Mouse (Mus musculus) testis, postnatal 14 days (tissue): ENCODE results near the gene Ppm1n.

Source experiments
- DNase-seq: peaks from one replicate; pipeline ENCODE4 v3.0.0; 2021; ENCODE audit warnings: low spot score

The Ppm1n gene

GRCm38 (mm10) chr7:19279581-19280114 is at the start of gene Ppm1n:
TSS of gene Ppm1n (minus strand) at chr7:19280064.
- DNase-seq, result no peak

- DNase-seq, result no peak
Observed at GRCm38 (mm10) chr7:19328425-19328824, 48.6 kb upstream of the Ppm1n start.

GRCm38 (mm10) chr7:19327782-19328181 is 47.9 kb upstream of the Ppm1n start:
- no peak for DNase-seq

GRCm38 (mm10) chr7:19327128-19327527 is 47.3 kb upstream of the Ppm1n start:
- peak; percentile 74 for DNase-seq

- peak; percentile 78 for DNase-seq
Observed at GRCm38 (mm10) chr7:19326359-19326758, 46.5 kb upstream of the Ppm1n start.

- no peak for DNase-seq
Observed at GRCm38 (mm10) chr7:19325262-19326199, 45.7 kb upstream of the Ppm1n start.

DNA sequence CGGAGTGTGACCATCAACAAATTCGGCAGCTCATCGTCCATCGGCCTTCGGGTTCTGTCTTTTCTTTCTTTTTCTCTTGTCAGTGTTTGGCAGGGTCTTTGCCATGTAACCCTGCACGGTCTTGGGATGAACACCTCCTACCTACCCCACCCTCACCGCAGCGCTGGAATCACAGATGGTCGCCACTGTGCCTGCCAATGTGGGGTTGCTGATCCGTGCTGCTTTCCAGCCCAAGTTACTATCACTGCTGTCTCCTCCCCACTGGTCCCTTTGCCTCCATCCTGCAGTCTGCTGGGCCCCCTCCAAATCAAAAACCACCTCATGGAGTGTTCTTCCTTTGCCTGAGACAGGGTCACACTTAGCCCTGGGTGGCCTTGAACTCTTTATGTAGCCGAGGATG is 44.4 kb upstream of the Ppm1n start:
- no peak for DNase-seq

DNA sequence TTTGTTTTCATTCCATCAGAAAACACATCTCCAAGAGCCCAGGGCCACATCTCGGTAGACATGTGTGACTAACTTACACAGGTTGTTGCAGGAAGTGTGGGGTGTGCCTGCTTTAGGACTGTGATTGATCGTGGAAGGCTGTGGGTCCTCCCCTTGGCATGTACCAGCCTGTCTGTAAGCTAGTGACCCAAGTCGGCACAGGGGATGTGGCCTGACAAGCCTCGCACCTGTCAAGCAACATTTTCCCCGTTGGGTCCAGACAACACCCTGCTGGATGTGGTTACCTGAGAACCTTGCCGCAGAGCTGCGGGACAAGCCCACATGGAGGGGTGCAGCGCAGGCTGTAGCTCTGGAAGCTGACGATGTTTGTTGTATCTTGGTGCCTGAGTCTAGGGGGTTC is 42.6 kb upstream of the Ppm1n start:
- no peak for DNase-seq

DNA sequence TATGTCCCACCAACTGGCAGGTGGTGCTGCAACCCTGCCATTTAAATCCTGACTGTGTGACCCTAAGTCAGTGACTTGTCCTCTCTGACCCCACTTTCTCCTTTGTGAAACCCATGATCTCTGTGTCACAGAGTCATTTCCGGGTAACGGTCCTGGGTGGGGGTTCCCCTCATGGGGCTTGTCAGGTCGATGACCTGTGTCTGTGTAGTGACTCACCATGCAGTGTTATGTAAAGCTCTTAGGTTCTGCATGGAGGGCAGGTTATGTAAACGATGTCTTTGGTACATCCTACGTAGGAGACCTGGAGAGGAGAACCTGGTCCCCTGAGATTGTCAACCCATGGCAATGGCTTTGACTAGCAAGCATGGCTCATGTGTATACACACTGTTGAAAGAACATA is 41.6 kb upstream of the Ppm1n start:
- no peak for DNase-seq

DNA sequence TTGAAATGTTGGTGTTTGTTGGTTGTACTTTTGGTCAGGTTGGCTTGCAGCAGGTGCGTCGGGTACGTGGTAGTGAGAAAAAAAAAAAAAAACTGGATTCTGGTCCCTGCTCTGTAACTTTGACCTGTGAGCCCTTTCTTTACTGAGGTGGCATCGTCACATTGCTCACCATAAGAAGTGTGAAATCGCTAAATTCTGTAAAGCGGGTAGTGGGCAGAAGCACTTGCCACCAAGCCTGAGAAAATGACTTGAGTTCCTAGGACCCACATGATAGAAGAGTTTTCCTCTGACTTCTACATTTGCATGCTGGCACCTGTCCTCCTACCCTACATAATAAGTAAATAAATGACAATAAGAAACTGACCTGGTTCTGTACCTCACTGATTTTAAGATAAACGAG is 40.8 kb upstream of the Ppm1n start:
- no peak for DNase-seq

- DNase-seq, result peak; percentile 91
Observed at GRCm38 (mm10) chr7:19319906-19320305, 40.0 kb upstream of the Ppm1n start.

GRCm38 (mm10) chr7:19319458-19319857 is 39.6 kb upstream of the Ppm1n start:
- DNase-seq, result no peak

- DNase-seq, result no peak
Observed at GRCm38 (mm10) chr7:19318676-19319075, 38.8 kb upstream of the Ppm1n start.

- DNase-seq, result no peak
Observed at GRCm38 (mm10) chr7:19318201-19318600, 38.3 kb upstream of the Ppm1n start.

DNA sequence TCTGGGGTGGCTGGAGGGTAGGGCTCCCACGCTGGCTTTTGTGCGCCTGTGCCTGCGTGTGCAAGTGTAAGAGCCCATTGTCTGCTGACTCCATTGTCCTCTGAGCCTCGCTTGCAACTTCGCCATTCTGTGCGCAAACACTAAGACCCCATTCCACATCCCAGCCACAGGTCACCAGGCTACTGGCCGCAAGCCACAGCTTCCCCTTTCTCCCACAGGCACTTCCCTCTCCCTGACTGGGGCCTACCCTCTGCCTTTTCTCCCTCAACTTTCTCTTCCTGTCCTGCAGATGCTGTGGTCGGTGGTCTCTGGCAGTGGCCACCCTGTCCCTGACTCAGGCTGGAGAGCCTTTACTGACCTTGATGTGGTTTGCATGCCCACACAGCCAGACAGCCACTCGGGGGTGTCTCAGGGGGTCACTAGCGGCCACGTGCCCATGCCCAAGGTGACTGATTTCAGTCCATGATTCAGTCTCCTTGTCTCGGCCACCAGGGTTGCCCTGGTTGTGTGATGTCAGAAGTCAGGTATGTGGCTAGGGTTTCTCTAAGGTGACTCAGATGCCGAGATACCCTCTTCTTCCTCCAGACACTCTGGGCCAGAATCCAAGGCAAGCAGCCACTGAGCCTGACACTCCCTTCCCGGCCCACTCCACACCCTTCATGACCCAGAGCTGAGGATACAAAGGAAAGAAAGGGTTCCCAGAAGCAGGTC is 36.7 kb upstream of the Ppm1n start:
- DNase-seq, result no peak

DNA sequence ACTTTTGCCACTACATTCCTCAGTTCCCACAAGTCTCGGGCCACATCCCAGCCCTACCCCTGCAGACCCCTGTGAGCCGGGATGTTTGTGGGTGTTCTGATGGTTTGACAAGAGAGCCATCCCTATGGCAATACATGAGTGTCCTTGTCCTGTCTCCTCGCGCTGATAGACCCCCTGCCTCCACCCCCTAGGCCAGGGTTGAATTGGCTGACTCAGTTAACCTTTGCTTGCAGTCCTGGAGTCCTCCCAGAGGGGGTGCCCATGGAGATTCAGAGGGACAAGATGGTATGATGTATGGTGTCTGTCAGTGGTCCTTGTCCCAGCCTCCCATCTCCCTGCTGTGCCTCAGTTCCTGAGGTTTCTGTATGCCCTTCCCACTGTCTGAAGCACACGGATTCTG is 34.2 kb upstream of the Ppm1n start:
- DNase-seq, result no peak

DNA sequence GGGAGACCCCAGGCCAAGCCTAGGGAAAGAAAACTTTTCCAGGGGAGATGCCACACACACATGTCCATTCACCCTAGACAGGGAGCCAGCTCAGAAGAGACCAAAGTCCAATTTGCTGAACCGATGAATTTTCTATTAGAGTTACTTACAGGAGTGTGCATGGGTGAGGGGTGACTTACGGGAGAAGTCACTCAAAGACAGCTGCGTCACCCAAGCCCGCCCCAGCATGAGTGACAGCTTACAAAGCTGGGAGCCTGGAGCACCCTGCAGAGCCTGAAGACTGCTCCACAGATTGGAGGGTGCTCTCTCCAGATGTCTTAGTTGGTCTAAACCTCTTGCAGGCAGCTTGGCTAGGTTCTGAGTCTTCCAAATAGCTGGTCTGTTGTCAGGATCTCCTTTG is 32.1 kb upstream of the Ppm1n start:
- DNase-seq, result no peak

DNA sequence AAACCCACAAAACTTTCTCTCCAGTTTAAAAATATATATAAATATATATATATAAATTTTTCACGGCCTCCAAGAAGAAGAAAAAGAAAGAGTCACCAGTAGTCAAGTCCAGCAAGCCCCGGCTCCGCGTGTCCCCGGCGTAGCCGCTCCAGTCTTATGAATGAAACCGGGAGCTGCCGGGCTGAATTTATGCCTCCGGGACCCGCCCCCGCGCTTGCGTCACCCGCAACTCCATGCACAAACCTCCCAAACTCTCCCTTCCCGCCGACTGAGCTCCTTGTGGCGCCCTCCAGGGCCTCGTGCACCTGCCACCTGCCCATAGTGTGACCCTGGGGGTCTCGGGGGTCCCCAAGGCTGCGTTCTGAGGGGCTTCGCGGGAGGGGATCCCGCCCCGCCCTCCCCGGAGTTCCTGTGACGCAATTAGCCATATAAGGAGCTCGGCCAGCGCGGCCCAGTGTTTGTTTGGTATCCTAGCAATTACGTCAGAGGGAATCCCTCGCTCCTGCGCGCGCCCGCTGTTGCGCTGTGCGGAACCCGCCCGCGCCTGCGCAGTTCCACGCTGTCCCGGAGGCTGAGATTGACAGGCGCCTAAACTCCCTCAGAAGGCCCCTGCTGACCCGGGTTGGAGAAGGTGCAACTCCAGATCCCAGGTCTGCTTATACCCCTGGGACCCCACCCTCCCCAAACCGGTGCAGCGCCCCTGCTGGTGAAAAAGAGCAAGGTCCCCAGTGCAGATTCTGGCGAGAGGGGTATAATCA is 30.2 kb upstream of the Ppm1n start, which contains the start of gene Fosb:
Gene Fosb (minus strand): TSS at position 168 of the 758 bp plus-strand sequence.
- DNase-seq, result peak; percentile 94

DNA sequence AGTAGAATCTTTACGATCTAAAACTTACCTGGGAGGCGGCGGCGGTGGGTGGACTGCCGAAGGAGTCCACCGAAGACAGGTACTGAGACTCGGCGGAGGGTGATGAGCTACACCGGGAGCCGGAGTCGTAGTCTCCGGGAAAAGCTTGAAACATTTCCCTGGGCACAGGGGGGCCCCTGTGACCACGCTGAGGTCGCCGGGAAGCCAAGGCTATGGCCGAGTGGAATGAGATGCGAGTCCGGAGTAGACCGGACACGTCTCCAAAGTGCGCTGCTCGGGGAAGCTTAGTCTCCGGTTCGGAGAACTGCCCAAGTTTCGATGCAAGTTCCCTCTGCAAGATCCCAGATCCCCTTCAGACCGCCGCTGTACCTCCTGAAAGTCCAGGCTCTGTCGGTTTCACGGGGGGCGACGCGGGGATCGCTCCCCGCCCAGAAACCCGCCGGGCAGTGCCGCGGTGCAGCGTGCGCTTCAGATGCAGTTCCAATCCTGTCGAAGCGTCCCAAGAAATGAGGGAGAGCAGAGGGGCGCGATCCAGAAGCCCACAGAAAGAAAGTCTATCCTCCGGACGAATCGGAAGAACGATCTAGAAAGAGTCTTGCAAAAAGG is 29.5 kb upstream of the Ppm1n start:
- no peak for DNase-seq

DNA sequence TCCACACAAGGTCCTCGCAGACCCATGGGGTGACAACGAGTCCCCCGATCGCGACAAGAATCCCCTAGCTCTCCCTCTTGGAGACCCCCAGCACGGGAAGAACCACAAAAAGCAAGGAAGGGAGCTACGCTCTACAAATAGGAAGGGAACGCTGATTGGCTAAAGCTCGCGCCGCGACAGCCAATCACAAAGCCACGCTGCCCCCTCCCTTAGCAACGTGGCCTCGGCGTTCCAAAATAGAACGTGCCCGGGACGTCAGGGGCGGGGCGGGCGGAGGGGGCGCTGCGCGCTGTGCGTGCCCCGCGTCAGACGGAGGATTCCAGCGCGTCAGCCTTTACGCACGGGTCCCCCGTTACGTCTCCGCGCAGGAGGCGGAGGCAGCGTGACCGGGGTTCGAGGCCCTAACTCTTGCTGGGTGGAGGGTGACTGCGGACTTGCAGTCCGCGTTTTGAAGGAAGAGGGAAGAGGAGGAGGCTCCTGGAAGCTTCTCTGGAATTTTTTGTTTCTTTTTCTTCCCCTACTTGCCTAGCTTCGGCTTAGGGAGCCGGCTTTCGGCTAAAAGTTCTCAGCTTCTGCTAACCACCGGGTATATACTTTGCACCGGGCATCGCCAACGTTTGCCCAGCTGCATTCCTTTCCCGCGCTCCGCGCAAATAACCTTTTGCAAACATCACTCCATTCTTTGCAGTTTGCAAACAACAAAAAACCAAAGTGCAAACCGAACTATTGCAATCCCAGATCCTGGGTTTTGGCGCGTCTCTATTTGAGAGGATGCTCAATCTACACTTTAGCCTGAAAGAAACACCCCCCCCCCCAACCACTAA is 28.8 kb upstream of the Ppm1n start:
- peak; percentile 94 for DNase-seq
